Mouse (Mus musculus): ENCODE measurements around the gene Polr3b.

DNA sequence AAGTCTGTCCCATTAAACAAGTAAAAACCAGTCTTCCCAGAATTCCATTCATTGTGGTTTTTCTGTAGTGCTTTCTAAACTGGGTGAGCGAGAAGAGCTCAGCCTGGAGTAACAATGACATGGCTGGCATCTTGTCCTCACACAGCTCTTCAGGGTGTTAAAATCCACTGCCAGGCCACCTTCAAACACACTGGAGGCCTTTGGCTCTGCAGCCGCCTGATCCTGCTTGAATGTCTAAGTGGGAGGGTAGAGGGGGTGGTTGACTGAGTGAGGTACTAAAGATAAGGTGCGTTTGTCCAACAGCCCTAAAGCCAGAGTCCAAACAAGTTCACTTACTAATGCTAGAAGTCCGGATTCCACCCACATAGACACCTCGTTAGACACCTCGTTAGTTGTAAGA is 85.1 kb downstream of the Polr3b start:
- TF ChIP-seq EP300 (IDR thresholded peaks at IDR 0.05; ENCODE audit: low read depth) (no peak), CTCF (IDR thresholded peaks at IDR 0.05; ENCODE audit: low read depth) (no peak)

Measured in liver, postnatal 0 days (tissue).